Mouse (Mus musculus) forebrain, postnatal 0 days (tissue): ENCODE data around the gene Tex29. TPM values are rescaled to one million over a fixed set of nuclear protein-coding genes. Genes with fewer than 3 reads are reported as not detected.
A peak's percentile ranks its signal among the peaks of the same experiment; 100 is the strongest.

Experiments used
- ATAC-seq: fragments of 200-750 bp; cut with Nextera tagmentation; 2 replicates; pipeline ENCODE4 v1.8.0; 2017; ENCODE audit warnings: mild to moderate bottlenecking, moderate library complexity
- DNase-seq: peaks from one replicate; pipeline ENCODE4 v3.0.0-alpha.2; 2015
- H3K27ac ChIP-seq: fragments of 300-500 bp; sonication (generic); 2 replicates; pipeline ENCODE4 v1.5.1; 2014; ENCODE audit warnings: low read depth, mild to moderate bottlenecking, antibody characterized with exemption, low read length, moderate library complexity, mixed read lengths
- H3K27me3 ChIP-seq: fragments of 300-500 bp; sonication (generic); 2 replicates; pipeline ENCODE4 v1.6.1; 2014; ENCODE audit warnings: mild to moderate bottlenecking, low read length, mixed read lengths; ENCODE audit not compliant: insufficient read depth
- H3K36me3 ChIP-seq: fragments of 300-500 bp; sonication (generic); 2 replicates; pipeline ENCODE4 v1.6.1; 2014; ENCODE audit warnings: mild to moderate bottlenecking, moderate library complexity; ENCODE audit not compliant: insufficient read depth
- H3K4me1 ChIP-seq: fragments of 300-500 bp; sonication (generic); 2 replicates; pipeline ENCODE4 v1.6.1; 2014; ENCODE audit warnings: antibody characterized with exemption; ENCODE audit not compliant: insufficient read depth
- H3K4me2 ChIP-seq: fragments of 300-500 bp; sonication (generic); 2 replicates; pipeline ENCODE4 v1.6.1; 2014; ENCODE audit warnings: low read depth, mild to moderate bottlenecking, moderate library complexity
- H3K4me3 ChIP-seq: fragments of 300-500 bp; sonication (generic); 2 replicates; pipeline ENCODE4 v1.5.1; 2014; ENCODE audit warnings: low read depth, low read length, mixed read lengths
- H3K9ac ChIP-seq: fragments of 300-500 bp; sonication (generic); 2 replicates; pipeline ENCODE4 v1.6.1; 2014; ENCODE audit warnings: mild to moderate bottlenecking
- H3K9me3 ChIP-seq: fragments of 300-500 bp; sonication (generic); 2 replicates; pipeline ENCODE4 v1.6.1; 2016; ENCODE audit warnings: low read length
- CTCF ChIP-seq: sonication (generic); IDR thresholded peaks from 2 replicates; pipeline ENCODE4 v1.5.1; 2016; ENCODE audit warnings: antibody characterized with exemption, control low read depth, low read depth
- WGBS: fragments of 180-500 bp; shearing (Covaris S2); extraction: QIAGEN DNeasy Blood & Tissue Kit; methylation state at CpG from one replicate; pipeline ENCODE4 v1.1.7; 2014; 5-methylcytosine and 5-hydroxymethylcytosine counted together
- polyA plus RNA-seq: library from polyadenylated mRNA; unstranded; fragments of >200 nt; fragmentation: Nextera tagmentation; extraction: Ambion mirVana; gene quantifications from 2 replicates; pipeline ENCODE4 v1.2.1, GENCODE M21; 2015
- total RNA-seq: library from RNA; depleted of rRNA; stranded (reverse); fragments of >200 nt; gene quantifications from 2 replicates; pipeline ENCODE4 v1.2.3, GENCODE M21; 2014

Gene Tex29
- total and polyA plus RNA-seq, 2 experiments from 2014 or later = 1.4 TPM; not detected in 1

GRCm38 (mm10) chr8:11815206-11815605, 25.1 kb upstream of the Tex29 start:
- Histone ChIP-seq H3K4me1 (no peaks in the 10 kb centered on the region), H3K9ac (no peak overlapping the region), H3K4me3 (no peak overlapping the region), H3K9me3 (no peaks in the 10 kb centered on the region), H3K4me2 (no peak overlapping the region), H3K27me3 (no peaks in the 10 kb centered on the region), H3K27ac (no peak overlapping the region), H3K36me3 (peaks cover 97% of the 10 kb centered on the region)
- DNase-seq (no peak), ATAC-seq (no peak)
- TF ChIP-seq CTCF = peak; percentile 47; the same call in 1 of the 2 replicates
- 78% methylated on average over 7 of the region's 7 CpGs for WGBS

GRCm38 (mm10) chr8:11820136-11820535, 20.1 kb upstream of the Tex29 start:
- H3K27ac ChIP-seq = no peak overlapping the region
- ATAC-seq = peak; percentile 19; the same call in 1 of the 2 replicates
- no peak overlapping the region for H3K4me2 ChIP-seq
- no peaks in the 10 kb centered on the region for H3K4me1 ChIP-seq
- 91% methylated on average over 5 of the region's 5 CpGs for WGBS
- H3K9ac ChIP-seq = no peak overlapping the region
- peaks cover 87% of the 10 kb centered on the region for H3K36me3 ChIP-seq
- H3K9me3 ChIP-seq = no peaks in the 10 kb centered on the region
- DNase-seq = no peak
- TF ChIP-seq CTCF = no peak
- no peak overlapping the region for H3K4me3 ChIP-seq
- H3K27me3 ChIP-seq = no peaks in the 10 kb centered on the region

- H3K9ac ChIP-seq = no peak overlapping the region
- H3K36me3 ChIP-seq = peaks cover 87% of the 10 kb centered on the region
- WGBS = 80% methylated on average over 5 of the region's 5 CpGs
- no peak overlapping the region for H3K4me3 ChIP-seq
- H3K27ac ChIP-seq = no peak overlapping the region
- DNase-seq (no peak), ATAC-seq (no peak)
- no peak for TF ChIP-seq CTCF
- H3K4me1 ChIP-seq = no peaks in the 10 kb centered on the region
- no peak overlapping the region for H3K4me2 ChIP-seq
- no peaks in the 10 kb centered on the region for H3K27me3 ChIP-seq
- H3K9me3 ChIP-seq = no peaks in the 10 kb centered on the region
Measured at GRCm38 (mm10) chr8:11820568-11820967, 19.7 kb upstream of the Tex29 start.

- H3K9me3 ChIP-seq = no peaks in the 10 kb centered on the region
- no peaks in the 10 kb centered on the region for H3K27me3 ChIP-seq
- TF ChIP-seq CTCF = no peak
- H3K36me3 ChIP-seq = peaks cover 87% of the 10 kb centered on the region
- no peak overlapping the region for H3K27ac ChIP-seq
- DNase-seq = no peak
- no peak overlapping the region for H3K4me3 ChIP-seq
- H3K4me2 ChIP-seq = no peak overlapping the region
- WGBS = 91% methylated on average over 14 of the region's 14 CpGs
- H3K4me1 ChIP-seq = no peaks in the 10 kb centered on the region
- ATAC-seq = no peak
- no peak overlapping the region for H3K9ac ChIP-seq
Measured at GRCm38 (mm10) chr8:11821451-11822206, 18.6 kb upstream of the Tex29 start.

GRCm38 (mm10) chr8:11822550-11823060, 17.7 kb upstream of the Tex29 start:
- WGBS = 72% methylated on average over 9 of the region's 9 CpGs
- peaks cover 79% of the 10 kb centered on the region for H3K36me3 ChIP-seq
- H3K4me3 ChIP-seq = no peak overlapping the region
- DNase-seq = no peak
- no peak for ATAC-seq
- TF ChIP-seq CTCF = no peak
- no peak overlapping the region for H3K4me2 ChIP-seq
- H3K27ac ChIP-seq = no peak overlapping the region
- H3K9me3 ChIP-seq = no peaks in the 10 kb centered on the region
- H3K27me3 ChIP-seq = no peaks in the 10 kb centered on the region
- no peaks in the 10 kb centered on the region for H3K4me1 ChIP-seq
- no peak overlapping the region for H3K9ac ChIP-seq

- no peak for TF ChIP-seq CTCF
- H3K4me3 ChIP-seq = no peak overlapping the region
- no peak for ATAC-seq
- no peaks in the 10 kb centered on the region for H3K27me3 ChIP-seq
- DNase-seq = no peak
- H3K27ac ChIP-seq = no peak overlapping the region
- no peaks in the 10 kb centered on the region for H3K9me3 ChIP-seq
- H3K4me2 ChIP-seq = no peak overlapping the region
- 75% methylated on average over 3 of the region's 3 CpGs for WGBS
- H3K4me1 ChIP-seq = peaks cover 3% of the 10 kb centered on the region; the same call in 1 of the 2 replicates
- H3K9ac ChIP-seq = no peak overlapping the region
- H3K36me3 ChIP-seq = peaks cover 54% of the 10 kb centered on the region
Measured at GRCm38 (mm10) chr8:11825756-11826155, 14.5 kb upstream of the Tex29 start.

GRCm38 (mm10) chr8:11827312-11827711, 13.0 kb upstream of the Tex29 start:
- H3K27ac ChIP-seq = no peak overlapping the region
- H3K36me3 ChIP-seq = peaks cover 51% of the 10 kb centered on the region
- peaks cover 4% of the 10 kb centered on the region; the same call in 1 of the 2 replicates for H3K4me1 ChIP-seq
- DNase-seq = peak; percentile 39
- H3K9ac ChIP-seq = no peak overlapping the region
- no peak for ATAC-seq
- no peak overlapping the region for H3K4me3 ChIP-seq
- no peaks in the 10 kb centered on the region for H3K9me3 ChIP-seq
- no peak for TF ChIP-seq CTCF
- no peaks in the 10 kb centered on the region for H3K27me3 ChIP-seq
- H3K4me2 ChIP-seq = no peak overlapping the region
- 23% methylated on average over 3 of the region's 3 CpGs for whole genome bisulfite sequencing
